Mouse (Mus musculus): ENCODE data around the gene Camta2. TPM values are rescaled to one million over a fixed set of nuclear protein-coding genes. Genes with fewer than 3 reads are reported as not detected.

Gene Camta2
- total RNA-seq (2014; rRNA removed) (2.3 and 3.0 TPM in 2 replicates), polyA plus RNA-seq (2012; rRNA removed) (14.7 and 16.9 TPM in 2 replicates)

GRCm38 (mm10) chr11:70687601-70688199 is at the start of gene Camta2:
Gene Camta2, minus strand, starts transcription at chr11:70688105.
- peak; percentile 51 for DNase-seq (ENCODE audit: extremely low read depth, low read depth, low spot score)
- Histone ChIP-seq H3K27ac (replicated peaks; ENCODE audit: insufficient read depth, low read depth, low read length) (peak within 1 kb of the TSS; percentile 58), H3K36me3 (ENCODE audit: control insufficient read depth, insufficient read depth, low read length) (peaks cover 2% of the 10 kb centered on the region; the same call in 1 of the 2 replicates), H3K27me3 (ENCODE audit: control insufficient read depth, insufficient read depth, low read length) (no peaks in the 10 kb centered on the region), H3K4me3 (ENCODE audit: insufficient read depth, low read depth, low read length) (peak within 1 kb of the TSS; percentile 65), H3K4me1 (ENCODE audit: control insufficient read depth, insufficient read depth, low read length) (0 out of 2 replicates have a peak, but pooled peaks cover 5% of the 10 kb centered on the region), H3K79me2 (ENCODE audit: control insufficient read depth, insufficient read depth, low read length) (no peaks in the 10 kb centered on the region), H3K9ac (ENCODE audit: low read depth, low read length) (peak within 1 kb of the TSS; percentile 94)
- TF ChIP-seq POLR2A (IDR thresholded peaks at IDR 0.05; ENCODE audit: extremely low read depth, insufficient read depth, low read length) (peak; percentile 43; the same call in 1 of the 2 replicates), CTCF (IDR thresholded peaks at IDR 0.05; ENCODE audit: low read depth, low read length) (peak; percentile 35)
- WGBS: under 1% methylated on average over 52 of the region's 55 CpGs

DNA sequence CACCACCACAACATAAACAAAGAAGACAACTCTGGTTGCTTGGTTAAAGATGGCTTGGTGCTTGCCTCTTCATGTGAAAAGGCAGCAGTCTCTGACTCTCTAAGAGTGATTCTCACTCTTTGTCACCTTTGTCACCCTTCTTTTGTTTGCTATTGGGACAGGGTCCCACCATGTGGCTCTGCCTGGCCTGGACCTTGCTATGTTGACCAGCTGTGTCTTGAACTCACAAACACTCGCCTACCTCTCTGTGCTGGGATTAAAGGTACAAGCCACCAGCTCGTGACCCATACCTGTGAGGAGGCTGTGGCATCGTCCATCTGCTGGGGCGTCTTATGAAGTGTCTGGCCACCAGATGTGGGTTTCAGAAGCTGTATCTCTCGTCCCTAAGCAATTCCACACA is 45.4 kb upstream of the Camta2 start:
- TF ChIP-seq POLR2A (IDR thresholded peaks at IDR 0.05; ENCODE audit: extremely low read depth, insufficient read depth, low read length) (no peak), CTCF (IDR thresholded peaks at IDR 0.05; ENCODE audit: low read depth, low read length) (no peak)
- Histone ChIP-seq H3K4me3 (ENCODE audit: insufficient read depth, low read depth, low read length) (no peak overlapping the region), H3K79me2 (ENCODE audit: control insufficient read depth, insufficient read depth, low read length) (no peaks in the 10 kb centered on the region), H3K9ac (ENCODE audit: low read depth, low read length) (no peak overlapping the region), H3K36me3 (ENCODE audit: control insufficient read depth, insufficient read depth, low read length) (peaks cover 2% of the 10 kb centered on the region; the same call in 1 of the 2 replicates), H3K4me1 (ENCODE audit: control insufficient read depth, insufficient read depth, low read length) (peaks cover 26% of the 10 kb centered on the region), H3K27ac (replicated peaks; ENCODE audit: insufficient read depth, low read depth, low read length) (peak overlapping the region; percentile 4; the same call in 1 of the 2 replicates), H3K27me3 (ENCODE audit: control insufficient read depth, insufficient read depth, low read length) (no peaks in the 10 kb centered on the region)
- DNase-seq (ENCODE audit: extremely low read depth, low read depth, low spot score): peak; percentile 67
- 41% methylated on average over 5 of the region's 5 CpGs for WGBS

DNA sequence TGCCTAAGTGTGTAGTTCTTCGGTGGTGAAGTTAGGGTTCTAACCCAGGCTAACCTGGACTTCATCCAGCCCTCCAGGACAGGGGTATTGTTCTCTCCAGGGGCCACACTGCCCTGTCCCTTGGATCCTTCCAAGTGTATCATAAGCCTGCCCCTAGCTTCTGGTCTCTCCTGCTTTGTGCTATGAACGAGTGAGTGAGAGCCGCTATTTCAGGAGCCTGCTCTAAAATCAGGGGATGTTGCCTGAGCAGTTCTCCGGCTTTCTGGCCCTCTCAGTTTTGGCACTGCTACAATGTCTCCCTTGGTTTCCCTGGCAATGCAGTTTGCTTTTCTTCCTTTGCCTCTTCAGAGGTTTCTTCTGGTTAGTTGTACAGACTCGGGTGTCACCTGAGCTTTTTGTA is 43.3 kb upstream of the Camta2 start:
- Histone ChIP-seq H3K79me2 (ENCODE audit: control insufficient read depth, insufficient read depth, low read length) (no peaks in the 10 kb centered on the region), H3K27ac (replicated peaks; ENCODE audit: insufficient read depth, low read depth, low read length) (peak overlapping the region; percentile 97), H3K9ac (ENCODE audit: low read depth, low read length) (peak overlapping the region; percentile 53), H3K27me3 (ENCODE audit: control insufficient read depth, insufficient read depth, low read length) (no peaks in the 10 kb centered on the region), H3K4me3 (ENCODE audit: insufficient read depth, low read depth, low read length) (no peak overlapping the region), H3K36me3 (ENCODE audit: control insufficient read depth, insufficient read depth, low read length) (peaks cover 19% of the 10 kb centered on the region), H3K4me1 (ENCODE audit: control insufficient read depth, insufficient read depth, low read length) (peaks cover 25% of the 10 kb centered on the region)
- TF ChIP-seq POLR2A (IDR thresholded peaks at IDR 0.05; ENCODE audit: extremely low read depth, insufficient read depth, low read length): no peak
- no peak for TF ChIP-seq CTCF (IDR thresholded peaks at IDR 0.05; ENCODE audit: low read depth, low read length)
- DNase-seq (ENCODE audit: extremely low read depth, low read depth, low spot score): no peak
- 21% methylated on average over 5 of the region's 5 CpGs for WGBS

DNA sequence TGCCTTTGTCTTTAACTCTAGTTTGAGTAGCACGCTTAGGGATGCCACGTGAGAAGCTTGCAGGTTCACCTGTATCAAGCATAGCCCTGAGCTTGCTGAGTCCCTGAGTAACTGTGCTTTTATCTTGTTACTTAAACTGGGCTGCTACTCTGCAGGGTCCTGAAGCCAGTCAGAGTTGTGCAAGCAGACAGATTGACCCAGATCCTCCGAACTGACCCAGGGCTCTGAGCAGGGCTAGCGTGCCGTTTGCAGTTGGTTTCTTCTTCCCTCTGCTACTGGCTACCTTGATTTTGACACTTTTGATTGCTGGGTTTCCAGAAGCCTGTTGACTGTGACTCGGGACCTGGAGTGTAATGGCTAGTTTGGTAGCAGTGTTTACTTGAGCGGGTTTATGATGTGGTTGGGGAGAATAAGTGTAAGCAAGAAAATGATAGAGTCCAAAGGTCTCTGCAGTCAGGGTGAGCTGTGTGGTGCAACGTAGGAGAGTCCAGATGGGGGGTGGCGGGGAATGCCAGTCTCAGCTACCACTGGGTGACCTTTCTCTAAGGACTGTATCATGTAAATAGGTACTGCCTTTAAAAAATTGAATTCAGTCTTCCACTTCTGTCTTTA is 42.6 kb upstream of the Camta2 start:
- Histone ChIP-seq H3K4me1 (ENCODE audit: control insufficient read depth, insufficient read depth, low read length) (peaks cover 25% of the 10 kb centered on the region), H3K4me3 (ENCODE audit: insufficient read depth, low read depth, low read length) (no peak overlapping the region), H3K27me3 (ENCODE audit: control insufficient read depth, insufficient read depth, low read length) (no peaks in the 10 kb centered on the region), H3K27ac (replicated peaks; ENCODE audit: insufficient read depth, low read depth, low read length) (peak overlapping the region; percentile 97), H3K79me2 (ENCODE audit: control insufficient read depth, insufficient read depth, low read length) (no peaks in the 10 kb centered on the region), H3K36me3 (ENCODE audit: control insufficient read depth, insufficient read depth, low read length) (peaks cover 24% of the 10 kb centered on the region), H3K9ac (ENCODE audit: low read depth, low read length) (peak overlapping the region; percentile 17; the same call in 1 of the 2 replicates)
- DNase-seq (ENCODE audit: extremely low read depth, low read depth, low spot score): peak; percentile 95
- 23% methylated on average over 9 of the region's 9 CpGs for WGBS
- TF ChIP-seq CTCF (IDR thresholded peaks at IDR 0.05; ENCODE audit: low read depth, low read length): no peak
- no peak for TF ChIP-seq POLR2A (IDR thresholded peaks at IDR 0.05; ENCODE audit: extremely low read depth, insufficient read depth, low read length)

GRCm38 (mm10) chr11:70727385-70727784 is 39.5 kb upstream of the Camta2 start:
- Histone ChIP-seq H3K9ac (ENCODE audit: low read depth, low read length) (no peak overlapping the region), H3K4me1 (ENCODE audit: control insufficient read depth, insufficient read depth, low read length) (peaks cover 15% of the 10 kb centered on the region), H3K27ac (replicated peaks; ENCODE audit: insufficient read depth, low read depth, low read length) (no peak overlapping the region), H3K36me3 (ENCODE audit: control insufficient read depth, insufficient read depth, low read length) (peaks cover 44% of the 10 kb centered on the region), H3K27me3 (ENCODE audit: control insufficient read depth, insufficient read depth, low read length) (no peaks in the 10 kb centered on the region), H3K4me3 (ENCODE audit: insufficient read depth, low read depth, low read length) (no peak overlapping the region), H3K79me2 (ENCODE audit: control insufficient read depth, insufficient read depth, low read length) (no peaks in the 10 kb centered on the region)
- DNase-seq (ENCODE audit: extremely low read depth, low read depth, low spot score): no peak
- TF ChIP-seq CTCF (IDR thresholded peaks at IDR 0.05; ENCODE audit: low read depth, low read length): no peak
- TF ChIP-seq POLR2A (IDR thresholded peaks at IDR 0.05; ENCODE audit: extremely low read depth, insufficient read depth, low read length): no peak
- WGBS: 82% methylated on average over 5 of the region's 5 CpGs

GRCm38 (mm10) chr11:70726585-70726984 is 38.7 kb upstream of the Camta2 start:
- WGBS: 93% methylated on average over 2 of the region's 2 CpGs
- Histone ChIP-seq H3K36me3 (ENCODE audit: control insufficient read depth, insufficient read depth, low read length) (peaks cover 44% of the 10 kb centered on the region), H3K79me2 (ENCODE audit: control insufficient read depth, insufficient read depth, low read length) (no peaks in the 10 kb centered on the region), H3K4me1 (ENCODE audit: control insufficient read depth, insufficient read depth, low read length) (peaks cover 12% of the 10 kb centered on the region), H3K4me3 (ENCODE audit: insufficient read depth, low read depth, low read length) (no peak overlapping the region), H3K9ac (ENCODE audit: low read depth, low read length) (no peak overlapping the region), H3K27ac (replicated peaks; ENCODE audit: insufficient read depth, low read depth, low read length) (no peak overlapping the region), H3K27me3 (ENCODE audit: control insufficient read depth, insufficient read depth, low read length) (no peaks in the 10 kb centered on the region)
- DNase-seq (ENCODE audit: extremely low read depth, low read depth, low spot score): no peak
- TF ChIP-seq CTCF (IDR thresholded peaks at IDR 0.05; ENCODE audit: low read depth, low read length) (no peak), POLR2A (IDR thresholded peaks at IDR 0.05; ENCODE audit: extremely low read depth, insufficient read depth, low read length) (no peak)
